Mouse (Mus musculus) hindbrain, embryonic 15.5 days (tissue): ENCODE results near the gene H2afy. TPM values are rescaled to one million over a fixed set of nuclear protein-coding genes. Genes with fewer than 3 reads are reported as not detected.

Experiments
- ATAC-seq: fragments of 200-750 bp; cut with Nextera tagmentation; 2 replicates; pipeline ENCODE4 v1.8.0; 2017; ENCODE audit warnings: low read depth, moderate number of reproducible peaks, moderate TSS enrichment; ENCODE audit not compliant: low FRiP score
- H3K27ac ChIP-seq: fragments of 300-500 bp; sonication (generic); replicated peaks from 2 replicates; pipeline ENCODE4 v1.5.1; 2015; ENCODE audit warnings: mild to moderate bottlenecking, inconsistent platforms
- H3K27me3 ChIP-seq: fragments of 300-500 bp; sonication (generic); 2 replicates; pipeline ENCODE4 v1.6.1; 2015; ENCODE audit warnings: control low read depth, inconsistent platforms
- H3K36me3 ChIP-seq: fragments of 300-500 bp; sonication (generic); 2 replicates; pipeline ENCODE4 v1.6.1; 2015; ENCODE audit warnings: control low read depth, inconsistent platforms
- H3K4me1 ChIP-seq: fragments of 300-500 bp; sonication (generic); replicated peaks from 2 replicates; pipeline ENCODE4 v1.6.1; 2015; ENCODE audit warnings: control low read depth, inconsistent platforms
- H3K4me2 ChIP-seq: fragments of 300-500 bp; sonication (generic); 2 replicates; pipeline ENCODE4 v1.6.1; 2015; ENCODE audit warnings: moderate library complexity, mild to moderate bottlenecking, inconsistent platforms
- H3K4me3 ChIP-seq: fragments of 300-500 bp; sonication (generic); 2 replicates; pipeline ENCODE4 v1.5.1; 2015; ENCODE audit warnings: mild to moderate bottlenecking, inconsistent platforms
- H3K9ac ChIP-seq: fragments of 300-500 bp; sonication (generic); 2 replicates; pipeline ENCODE4 v1.6.1; 2015; ENCODE audit warnings: inconsistent platforms
- H3K9me3 ChIP-seq: fragments of 300-500 bp; sonication (generic); 2 replicates; pipeline ENCODE4 v1.6.1; 2016; ENCODE audit warnings: control low read depth, inconsistent platforms
- WGBS: fragments of 180-500 bp; shearing (Covaris S2); methylation state at CpG from one replicate; pipeline ENCODE4 v1.1.7; 2015; 5-methylcytosine and 5-hydroxymethylcytosine counted together
- polyA plus RNA-seq: library from polyadenylated mRNA; unstranded; fragments of >200 nt; fragmentation: Nextera tagmentation; extraction: Ambion mirVana; gene quantifications from 2 replicates; pipeline ENCODE4 v1.2.1, GENCODE M21; 2015

Gene H2afy
- polyA plus RNA-seq, 1 experiment from 2014 or later, result 309 TPM

DNA sequence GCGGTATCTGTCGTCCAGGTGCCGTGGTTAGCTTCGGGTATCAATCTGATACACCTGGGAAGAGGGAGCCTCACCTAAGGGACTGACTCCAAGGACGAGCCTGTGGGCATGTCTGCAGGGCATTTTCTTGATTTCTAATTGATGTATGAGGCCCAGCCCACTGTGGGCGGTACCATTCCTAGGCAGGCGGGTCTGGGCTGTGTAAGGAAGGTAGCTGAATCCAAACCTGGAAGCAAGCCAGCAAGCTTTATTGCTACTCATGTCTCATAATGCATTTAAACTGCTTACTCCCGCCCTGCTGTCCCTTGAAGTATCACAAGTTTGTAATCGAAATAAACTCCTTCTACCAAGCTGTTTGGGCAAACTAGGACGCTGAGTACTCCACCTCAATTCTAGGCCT is 10.5 kb downstream of the H2afy start:
- Histone ChIP-seq H3K4me3 (no peak overlapping the region), H3K36me3 (peaks cover 60% of the 10 kb centered on the region), H3K9me3 (no peaks in the 10 kb centered on the region), H3K4me2 (no peak overlapping the region), H3K9ac (no peak overlapping the region), H3K27ac (no peak overlapping the region), H3K4me1 (no peaks in the 10 kb centered on the region), H3K27me3 (no peaks in the 10 kb centered on the region)
- WGBS, result 94% methylated on average over 10 of the region's 10 CpGs
- ATAC-seq, result no peak

DNA sequence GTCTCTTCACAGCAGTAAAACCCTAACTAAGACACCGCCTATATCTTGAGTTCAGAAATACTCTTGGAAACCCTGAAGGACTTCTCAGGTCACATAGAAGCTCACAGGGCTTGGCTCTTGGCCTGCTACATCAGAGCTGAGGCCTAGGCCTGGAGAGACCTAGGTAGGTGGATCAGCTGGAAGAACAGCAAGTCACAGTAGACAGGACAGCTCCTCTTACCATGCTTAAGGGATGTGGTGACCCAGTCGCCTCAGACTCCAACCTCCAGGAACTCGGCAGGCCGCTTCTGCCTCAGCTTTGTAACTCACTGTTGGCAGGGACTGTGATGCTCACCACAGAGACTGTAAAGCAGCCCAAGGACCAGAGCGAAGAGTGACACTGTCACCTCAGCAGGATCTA is 13.1 kb downstream of the H2afy start:
- 93% methylated on average over 5 of the region's 5 CpGs for WGBS
- no peak overlapping the region for H3K4me2 ChIP-seq
- H3K4me1 ChIP-seq, result 0 out of 2 replicates have a peak, but pooled peaks cover 3% of the 10 kb centered on the region
- no peak for ATAC-seq
- no peaks in the 10 kb centered on the region for H3K27me3 ChIP-seq
- no peak overlapping the region for H3K27ac ChIP-seq
- no peak overlapping the region for H3K4me3 ChIP-seq
- no peak overlapping the region for H3K9ac ChIP-seq
- no peaks in the 10 kb centered on the region for H3K9me3 ChIP-seq
- H3K36me3 ChIP-seq, result peaks cover 58% of the 10 kb centered on the region

DNA sequence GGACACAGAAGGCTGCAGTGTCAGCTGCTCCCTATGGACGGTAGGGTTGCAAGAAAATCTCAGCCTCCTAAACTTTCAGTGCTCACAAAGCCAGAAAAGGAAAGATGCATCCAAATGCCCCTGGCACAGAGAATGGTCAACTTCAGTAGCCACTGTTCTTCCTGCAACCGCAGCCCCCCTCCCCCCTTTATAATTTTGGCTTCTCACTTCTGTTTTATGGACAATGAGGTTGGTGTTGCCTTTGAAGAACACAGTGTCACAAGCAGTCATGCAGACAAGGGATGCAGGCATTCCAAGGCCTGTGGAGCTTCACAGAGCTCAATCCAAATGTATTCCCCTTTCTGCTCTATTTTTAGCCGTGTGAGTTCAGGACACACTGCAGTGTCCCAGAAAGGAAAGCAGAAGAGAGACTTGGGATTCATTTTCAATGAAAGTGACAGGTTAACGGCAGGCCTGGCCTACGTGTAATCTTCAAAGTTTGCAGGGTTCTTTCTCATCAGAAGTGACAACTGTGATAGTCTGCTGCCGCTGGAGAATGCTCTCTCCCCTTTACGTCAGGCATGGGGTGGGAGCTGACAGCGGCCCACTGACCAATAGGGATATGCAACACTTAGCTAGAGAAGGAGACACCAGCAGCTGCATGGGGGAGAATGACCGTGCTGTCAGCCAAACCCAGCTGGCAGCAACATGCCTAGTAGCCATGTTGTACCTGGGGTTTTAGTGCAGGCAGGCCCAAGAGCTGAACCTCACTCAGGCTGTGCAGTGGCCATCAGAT is 18.0 kb downstream of the H2afy start:
- H3K4me3 ChIP-seq, result no peak overlapping the region
- 80% methylated on average over 9 of the region's 9 CpGs for WGBS
- no peak overlapping the region for H3K4me2 ChIP-seq
- no peak overlapping the region for H3K27ac ChIP-seq
- no peaks in the 10 kb centered on the region for H3K27me3 ChIP-seq
- H3K36me3 ChIP-seq, result peaks cover 12% of the 10 kb centered on the region
- ATAC-seq, result no peak
- H3K9me3 ChIP-seq, result no peaks in the 10 kb centered on the region
- H3K4me1 ChIP-seq, result peaks cover 28% of the 10 kb centered on the region
- H3K9ac ChIP-seq, result no peak overlapping the region

DNA sequence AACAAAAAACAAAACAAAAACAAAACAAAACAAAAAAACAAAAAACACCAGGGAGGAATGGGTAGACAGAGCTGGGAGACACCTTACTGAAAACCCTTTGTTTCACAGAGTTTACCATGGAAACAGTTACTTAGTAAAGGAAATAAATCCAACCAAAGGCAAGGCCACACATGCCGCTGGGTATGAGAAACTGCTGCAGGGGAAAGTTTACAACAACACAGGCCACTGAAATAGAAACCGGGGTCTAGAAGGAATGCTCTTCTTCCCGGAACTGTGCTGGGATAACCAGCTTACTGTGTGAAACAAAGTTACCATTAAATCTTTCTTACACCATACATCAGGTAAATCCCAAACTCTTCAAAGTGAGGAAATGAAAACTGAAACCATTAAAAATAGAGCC is 20.3 kb downstream of the H2afy start:
- no peaks in the 10 kb centered on the region for H3K27me3 ChIP-seq
- H3K27ac ChIP-seq, result peak overlapping the region; percentile 43; the same call in 1 of the 2 replicates
- WGBS, result 57% methylated on average over 3 of the region's 3 CpGs
- H3K36me3 ChIP-seq, result 0 out of 2 replicates have a peak, but pooled peaks cover under 1% of the 10 kb centered on the region
- no peak overlapping the region for H3K4me2 ChIP-seq
- no peak for ATAC-seq
- no peaks in the 10 kb centered on the region for H3K9me3 ChIP-seq
- no peak overlapping the region for H3K4me3 ChIP-seq
- no peak overlapping the region for H3K9ac ChIP-seq
- peaks cover 49% of the 10 kb centered on the region for H3K4me1 ChIP-seq

DNA sequence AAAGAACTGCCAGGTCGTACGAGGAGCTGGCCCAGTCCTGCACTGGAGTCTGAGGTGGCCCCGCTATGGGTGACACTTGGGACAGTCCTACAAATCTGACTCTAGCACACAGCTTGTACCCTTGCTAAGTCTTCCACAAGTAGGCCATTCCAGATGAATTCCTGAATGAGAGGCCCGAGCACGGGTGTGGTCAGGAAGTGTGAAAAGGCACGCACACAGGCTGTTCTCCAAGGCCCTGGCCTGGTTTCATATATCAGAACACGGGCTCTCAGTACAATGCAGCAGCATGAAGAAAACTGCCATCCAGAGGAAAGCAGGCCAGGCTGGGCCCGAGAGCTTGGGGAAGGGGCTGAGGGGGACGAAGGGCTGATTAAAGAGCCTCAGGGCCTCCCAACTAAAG is 20.8 kb downstream of the H2afy start:
- no peaks in the 10 kb centered on the region for H3K36me3 ChIP-seq
- no peak overlapping the region for H3K4me3 ChIP-seq
- ATAC-seq, result no peak
- H3K27ac ChIP-seq, result peak overlapping the region; percentile 55
- no peaks in the 10 kb centered on the region for H3K9me3 ChIP-seq
- no peak overlapping the region for H3K9ac ChIP-seq
- no peaks in the 10 kb centered on the region for H3K27me3 ChIP-seq
- H3K4me1 ChIP-seq, result peaks cover 55% of the 10 kb centered on the region
- H3K4me2 ChIP-seq, result no peak overlapping the region
- 67% methylated on average over 9 of the region's 9 CpGs for WGBS

DNA sequence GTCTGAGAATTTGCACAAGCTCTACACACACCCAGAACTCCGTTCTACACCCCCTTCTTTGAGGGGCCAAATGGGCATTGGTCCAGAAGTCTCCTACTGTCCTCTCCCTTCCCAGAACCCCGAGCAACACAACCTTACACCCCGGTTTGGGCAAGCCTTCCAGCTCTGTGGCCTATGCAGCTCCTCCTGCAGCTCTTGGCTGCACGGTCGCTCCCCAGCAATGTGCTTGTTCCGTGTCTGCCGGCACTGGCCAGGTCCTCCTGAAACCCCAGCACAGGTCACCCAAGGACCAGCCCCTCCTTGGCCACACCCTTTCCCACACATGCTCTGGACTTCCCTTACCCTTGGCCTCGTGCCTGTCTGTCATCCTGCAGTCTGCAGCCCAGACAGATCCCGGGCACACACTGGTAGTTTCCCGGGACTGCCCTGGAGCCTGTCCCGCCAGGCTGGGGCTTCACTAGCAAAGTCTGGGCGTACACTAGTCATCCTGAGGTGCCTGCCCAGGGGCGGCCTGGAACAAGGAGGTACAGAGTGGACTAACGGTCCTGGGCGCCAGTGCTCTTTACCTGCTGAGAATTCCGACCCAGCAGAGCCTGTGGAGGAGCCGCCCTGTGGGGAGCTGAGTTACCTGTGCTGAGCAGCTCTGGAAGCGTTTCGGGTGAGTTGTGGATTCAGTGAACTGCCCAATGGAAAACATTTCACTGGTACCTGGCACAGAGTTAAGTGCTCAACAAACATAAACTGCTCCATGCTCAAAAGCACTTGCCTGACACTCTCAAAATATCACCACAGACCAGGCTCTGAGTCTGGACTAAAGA is 22.5 kb downstream of the H2afy start:
- H3K9me3 ChIP-seq, result no peaks in the 10 kb centered on the region
- no peaks in the 10 kb centered on the region for H3K27me3 ChIP-seq
- WGBS, result 66% methylated on average over 19 of the region's 19 CpGs
- no peaks in the 10 kb centered on the region for H3K36me3 ChIP-seq
- peak; percentile 49; the same call in 1 of the 2 replicates for ATAC-seq
- no peak overlapping the region for H3K4me3 ChIP-seq
- H3K27ac ChIP-seq, result peak overlapping the region; percentile 36; the same call in 1 of the 2 replicates
- no peak overlapping the region for H3K4me2 ChIP-seq
- no peak overlapping the region for H3K9ac ChIP-seq
- peaks cover 71% of the 10 kb centered on the region for H3K4me1 ChIP-seq

DNA sequence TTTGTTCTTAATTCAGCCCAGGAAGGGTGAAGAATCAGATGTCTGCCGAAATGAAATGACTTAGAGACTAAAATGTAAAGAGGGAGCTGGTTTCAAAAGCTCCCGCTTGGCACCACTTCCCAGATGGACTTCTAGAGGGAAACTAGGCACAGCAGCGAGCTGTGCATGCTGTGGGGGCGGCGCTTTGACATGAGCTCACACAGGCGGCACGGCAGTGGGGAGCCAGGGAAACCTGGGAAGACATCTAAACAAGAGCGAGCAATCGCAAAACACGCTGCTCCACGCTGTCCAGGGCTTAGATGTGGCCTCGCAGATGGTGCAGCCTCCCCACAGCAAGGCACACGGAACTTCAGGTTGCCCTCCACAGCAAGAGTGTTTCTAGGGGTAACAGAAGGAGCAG is 23.2 kb downstream of the H2afy start:
- H3K9ac ChIP-seq, result no peak overlapping the region
- peak overlapping the region; percentile 36 for H3K27ac ChIP-seq
- ATAC-seq, result no peak

DNA sequence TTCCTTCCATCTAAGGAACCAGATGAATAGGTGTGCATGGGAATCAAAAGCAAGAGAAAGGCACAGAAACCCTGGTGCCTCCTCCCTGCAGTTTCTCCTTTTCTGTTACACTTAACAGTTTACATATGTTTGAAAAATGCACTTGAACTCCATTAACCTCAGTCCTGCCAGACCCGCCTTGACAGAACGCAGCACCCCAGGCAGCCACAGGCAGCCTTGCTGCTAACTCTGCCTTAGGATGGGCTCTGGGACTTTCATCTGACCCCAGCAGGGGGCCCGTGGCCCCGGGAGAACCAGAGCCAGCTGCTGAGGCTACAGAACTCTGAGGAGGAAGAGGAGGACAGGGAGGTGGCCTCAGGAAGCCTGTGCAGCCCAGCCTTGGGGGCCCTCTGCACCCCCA is 23.7 kb downstream of the H2afy start:
- Histone ChIP-seq H3K9ac (no peak overlapping the region), H3K27me3 (no peaks in the 10 kb centered on the region), H3K27ac (no peak overlapping the region; the same call in 1 of the 2 replicates), H3K4me1 (peaks cover 73% of the 10 kb centered on the region), H3K9me3 (no peaks in the 10 kb centered on the region), H3K4me2 (no peak overlapping the region), H3K4me3 (no peak overlapping the region), H3K36me3 (no peaks in the 10 kb centered on the region)
- ATAC-seq, result no peak
- WGBS, result 36% methylated on average over 4 of the region's 4 CpGs

More for the DNA sequence above, 23.2 kb downstream of the H2afy start:
- Histone ChIP-seq H3K27me3 (no peaks in the 10 kb centered on the region), H3K4me1 (peaks cover 73% of the 10 kb centered on the region), H3K9me3 (no peaks in the 10 kb centered on the region), H3K4me3 (no peak overlapping the region), H3K4me2 (no peak overlapping the region), H3K36me3 (no peaks in the 10 kb centered on the region)
- 32% methylated on average over 13 of the region's 13 CpGs for WGBS

DNA sequence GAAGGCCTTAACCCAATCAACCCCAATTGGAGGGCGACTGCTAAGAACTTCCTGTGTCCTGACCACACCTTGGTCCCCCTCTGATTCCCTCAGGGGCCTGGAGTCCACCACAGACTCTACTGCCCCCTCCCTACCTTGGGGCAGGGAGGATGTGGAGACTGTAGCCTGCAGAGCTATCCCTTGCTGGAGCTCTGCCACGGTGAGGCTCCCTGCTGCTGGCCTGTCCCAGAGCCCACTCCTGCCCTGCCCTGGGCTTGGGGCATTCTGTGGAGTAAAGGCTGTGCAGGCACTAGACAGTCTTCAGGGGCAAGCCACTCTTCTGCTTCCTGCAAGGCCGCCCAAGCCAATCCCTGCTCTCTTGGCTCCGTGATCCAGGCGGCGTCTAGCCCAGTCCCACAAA is 24.6 kb downstream of the H2afy start:
- H3K27ac ChIP-seq, result no peak overlapping the region
- H3K4me1 ChIP-seq, result peaks cover 72% of the 10 kb centered on the region
- no peak overlapping the region for H3K4me2 ChIP-seq
- 81% methylated on average over 6 of the region's 6 CpGs for WGBS
- H3K27me3 ChIP-seq, result no peaks in the 10 kb centered on the region
- H3K4me3 ChIP-seq, result no peak overlapping the region
- H3K9ac ChIP-seq, result no peak overlapping the region
- H3K9me3 ChIP-seq, result no peaks in the 10 kb centered on the region
- ATAC-seq, result no peak
- H3K36me3 ChIP-seq, result no peaks in the 10 kb centered on the region

DNA sequence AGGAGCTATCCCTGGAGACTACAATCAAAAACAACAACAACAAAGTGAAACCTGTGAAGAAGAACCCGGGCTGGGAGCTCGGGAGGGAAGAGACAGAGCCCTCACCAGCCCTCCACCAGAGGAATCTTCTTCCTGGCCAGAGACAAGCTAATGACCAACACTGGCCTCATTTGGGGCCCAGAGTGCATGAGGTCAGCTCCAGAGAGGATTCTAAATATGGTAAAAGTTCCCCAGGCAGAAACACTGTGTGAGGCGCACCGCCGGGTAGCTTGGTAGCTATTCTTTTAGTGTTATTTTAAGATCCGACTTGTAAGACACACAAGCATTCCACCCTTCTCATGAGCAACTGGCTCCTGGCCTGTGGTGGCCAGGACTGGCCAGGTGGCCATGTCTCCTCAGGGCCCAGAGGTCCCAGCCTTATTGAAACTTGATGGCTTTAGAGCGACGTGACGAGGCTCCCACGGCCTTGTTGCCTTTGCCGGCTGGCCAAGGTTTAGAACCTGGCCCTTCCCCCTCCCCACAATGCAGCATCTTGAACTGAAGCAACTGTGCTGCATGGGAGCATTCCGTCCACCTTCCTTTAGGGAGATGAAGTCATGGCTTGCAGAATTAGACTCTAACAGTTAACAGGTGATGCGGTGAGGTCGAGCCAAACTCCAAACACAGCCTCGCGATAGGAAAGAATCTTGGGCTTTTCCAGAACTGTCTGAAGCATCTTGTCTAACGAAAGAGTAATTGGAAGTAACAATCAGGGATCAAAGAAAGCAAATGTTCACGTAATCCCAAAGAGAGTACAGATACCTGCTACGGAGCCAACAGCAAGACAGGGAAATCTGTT is 25.2 kb downstream of the H2afy start:
- no peak for ATAC-seq
- no peak overlapping the region for H3K9ac ChIP-seq
- H3K4me2 ChIP-seq, result no peak overlapping the region
- H3K27me3 ChIP-seq, result no peaks in the 10 kb centered on the region
- H3K4me3 ChIP-seq, result no peak overlapping the region
- no peaks in the 10 kb centered on the region for H3K36me3 ChIP-seq
- H3K4me1 ChIP-seq, result peaks cover 65% of the 10 kb centered on the region
- H3K9me3 ChIP-seq, result no peaks in the 10 kb centered on the region
- H3K27ac ChIP-seq, result no peak overlapping the region
- 85% methylated on average over 19 of the region's 19 CpGs for WGBS

DNA sequence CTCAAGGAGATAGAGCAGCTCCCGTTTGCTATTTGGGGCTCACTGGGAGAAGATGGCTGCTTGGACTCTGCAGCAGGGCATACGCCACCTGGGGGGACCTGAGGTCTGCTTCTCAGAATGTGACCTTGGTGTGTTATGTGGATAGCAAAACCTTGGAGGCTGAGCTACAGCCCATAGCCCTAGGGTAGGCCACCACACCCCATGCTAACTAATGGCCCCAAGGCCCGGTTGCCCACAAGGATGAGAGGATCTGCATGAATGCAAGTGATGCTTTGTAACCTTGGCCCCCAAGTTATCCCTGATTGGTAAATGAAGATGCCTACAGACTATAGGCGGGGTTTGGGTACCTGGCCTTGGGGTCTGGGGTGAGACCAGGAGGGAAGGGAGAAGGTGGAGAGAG is 26.5 kb downstream of the H2afy start:
- H3K4me3 ChIP-seq, result no peak overlapping the region
- ATAC-seq, result no peak
- H3K9ac ChIP-seq, result no peak overlapping the region
- peaks cover 60% of the 10 kb centered on the region for H3K4me1 ChIP-seq
- 84% methylated on average over 4 of the region's 4 CpGs for WGBS
- peaks cover 2% of the 10 kb centered on the region; the same call in 1 of the 2 replicates for H3K36me3 ChIP-seq
- peak overlapping the region; percentile 51; the same call in 1 of the 2 replicates for H3K27ac ChIP-seq
- no peaks in the 10 kb centered on the region for H3K27me3 ChIP-seq
- H3K4me2 ChIP-seq, result no peak overlapping the region
- no peaks in the 10 kb centered on the region for H3K9me3 ChIP-seq
